Comparison of ENCODE assay signal across 27 mouse cellular contexts in the genomic region with DNA sequence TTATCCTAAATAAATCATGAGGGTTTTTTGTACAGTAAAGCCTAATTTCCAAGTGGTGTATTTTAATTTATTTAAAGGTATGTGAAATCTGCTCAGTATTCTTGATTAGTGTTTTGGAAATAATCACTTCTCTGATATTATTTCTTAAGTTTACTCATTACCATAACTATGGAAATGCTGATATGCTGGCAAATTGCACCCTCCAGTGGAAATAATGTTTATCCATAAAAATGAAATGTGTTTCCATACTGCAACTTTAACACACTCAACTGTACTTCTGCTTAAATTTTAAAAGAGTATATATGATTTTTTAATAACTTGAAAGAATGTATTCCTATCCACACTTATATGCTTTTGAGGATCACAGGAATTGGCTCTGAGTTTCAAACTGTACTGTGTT. TPM values are rescaled to one million over a fixed set of nuclear protein-coding genes. Genes with fewer than 3 reads are reported as not detected.
DNase-seq lines count a peak whose midpoint lies in the region; ATAC-seq and TF ChIP-seq lines count a peak whose summit lies in the region.
"Had no signal": no experiment of that assay in that cellular context is flagged by ENCODE, and none has a peak within 500 bp of the region (broad histone marks: within the 10 kb centered on the region; RNA-seq: fewer than 3 reads in every experiment).

No protein-coding gene starts in this region.

- dilution Hi-C loops in CH12.LX (cut with MboI; ENCODE audit: extremely low pct_ligation_motif_present, extremely low pct_unique_long_range_greater_than_20kb, low sequenced_read_pairs), result no loop called here

- TF ChIP-seq CTCF in hindbrain, postnatal 0 days (IDR thresholded peaks at IDR 0.05; ENCODE audit: low read depth), result peak; percentile 48
- TF ChIP-seq CTCF in lung, embryonic 14.5 days (IDR thresholded peaks at IDR 0.05; ENCODE audit: low read depth), result no peak
- TF ChIP-seq CTCF in CH12.LX (conservative IDR thresholded peaks at IDR 0.05 in 1 of 2, IDR thresholded peaks at IDR 0.05 in 1 of 2; ENCODE audit: low read depth in 2 of 2, low read length in 2 of 2), result peak in 1 of 2 experiments; percentile 33; a peak in 2 of 4 replicates

- no peak overlapping the region for H3K4me2 ChIP-seq in hindbrain, postnatal 0 days (ENCODE audit: low read depth, low read length)
- no peak overlapping the region for H3K4me2 ChIP-seq in hindbrain, embryonic 16.5 days (ENCODE audit: low read length)
- H3K4me2 ChIP-seq in lung, embryonic 14.5 days, result no peak overlapping the region
- no peak overlapping the region for H3K4me2 ChIP-seq in CH12.LX (ENCODE audit: insufficient read depth, low read depth, poor library complexity, severe bottlenecking)
- H3K4me2 ChIP-seq: heart, embryonic 13.5 days; limb, embryonic 13.5 days; liver, embryonic 11.5 days; neural tube, embryonic 13.5 days; stomach, embryonic 15.5 days had no signal

- H3K9ac ChIP-seq in hindbrain, postnatal 0 days (replicated peaks; ENCODE audit: low read length), result no peak overlapping the region
- H3K9ac ChIP-seq in hindbrain, embryonic 16.5 days (ENCODE audit: low read depth, low read length), result no peak overlapping the region
- no peak overlapping the region for H3K9ac ChIP-seq in lung, embryonic 14.5 days
- H3K9ac ChIP-seq in CH12.LX (ENCODE audit: insufficient read depth, low read depth), result no peak overlapping the region
- H3K9ac ChIP-seq: heart, embryonic 13.5 days; limb, embryonic 13.5 days; neural tube, embryonic 13.5 days; stomach, embryonic 15.5 days had no signal

- no peak for TF ChIP-seq POLR2A in CH12.LX (IDR thresholded peaks at IDR 0.05; ENCODE audit: low read depth, low read length)

- peak; percentile 55 for TF ChIP-seq RAD21 in CH12.LX (IDR thresholded peaks at IDR 0.05; ENCODE audit: low read depth, low read length)

- peak; percentile 48 for DNase-seq in hindbrain, postnatal 0 days (ENCODE audit: low spot score)
- DNase-seq in lung, embryonic 14.5 days, result peak; percentile 22
- no peak for DNase-seq in lung, postnatal 10 days
- DNase-seq in CH12.LX (ENCODE audit: extremely low read depth), result no peak
- peak; percentile 13 for DNase-seq in Muller cell, postnatal 12 days (ENCODE audit: inconsistent ontology term)
- DNase-seq in kidney, adult 11 months, result no peak
- DNase-seq: adrenal gland, adult 8-10 months; cerebellum, adult 8-10 months; cerebellum, postnatal 25 days; gastrocnemius, postnatal 10 days; heart, postnatal 14 days; kidney, adult 2 months; kidney, postnatal 10 days; layer of hippocampus, adult 9-11 months; right cerebral cortex, postnatal 25 days; thymus, postnatal 14 days had no signal

- H3K27ac ChIP-seq in hindbrain, postnatal 0 days, result no peak overlapping the region
- no peak overlapping the region for H3K27ac ChIP-seq in hindbrain, embryonic 16.5 days (ENCODE audit: low read depth, low read length)
- H3K27ac ChIP-seq in lung, embryonic 14.5 days (ENCODE audit: low read depth), result no peak overlapping the region
- no peak overlapping the region for H3K27ac ChIP-seq in CH12.LX (ENCODE audit: insufficient read depth, low read depth)
- H3K27ac ChIP-seq: heart, embryonic 13.5 days; limb, embryonic 13.5 days; neural tube, embryonic 13.5 days; stomach, embryonic 15.5 days had no signal

- no peaks in the 10 kb centered on the region for H3K27me3 ChIP-seq in hindbrain, postnatal 0 days (ENCODE audit: insufficient read depth, low read length)
- H3K27me3 ChIP-seq in hindbrain, embryonic 16.5 days (replicated peaks; ENCODE audit: control insufficient read depth, insufficient read depth, low read length), result no peaks in the 10 kb centered on the region
- H3K27me3 ChIP-seq in lung, embryonic 14.5 days (ENCODE audit: insufficient read depth, low read length), result no peaks in the 10 kb centered on the region
- no peaks in the 10 kb centered on the region for H3K27me3 ChIP-seq in CH12.LX (replicated peaks)
- H3K27me3 ChIP-seq: heart, embryonic 13.5 days; limb, embryonic 13.5 days; neural tube, embryonic 13.5 days; stomach, embryonic 15.5 days had no signal

- no peaks in the 10 kb centered on the region for H3K36me3 ChIP-seq in hindbrain, postnatal 0 days (ENCODE audit: insufficient read depth, low read length)
- no peaks in the 10 kb centered on the region for H3K36me3 ChIP-seq in hindbrain, embryonic 16.5 days (ENCODE audit: control insufficient read depth, insufficient read depth, low read length)
- no peaks in the 10 kb centered on the region for H3K36me3 ChIP-seq in lung, embryonic 14.5 days (ENCODE audit: insufficient read depth)
- H3K36me3 ChIP-seq in CH12.LX (replicated peaks in 1 of 2; ENCODE audit: control insufficient read depth in 1 of 2, insufficient read depth in 1 of 2, low read length in 1 of 2), result no peaks in the 10 kb centered on the region
- H3K36me3 ChIP-seq: heart, embryonic 13.5 days; limb, embryonic 13.5 days; neural tube, embryonic 13.5 days; stomach, embryonic 15.5 days had no signal

- H3K9me3 ChIP-seq in hindbrain, postnatal 0 days (ENCODE audit: low read length), result no peaks in the 10 kb centered on the region
- H3K9me3 ChIP-seq in hindbrain, embryonic 16.5 days (ENCODE audit: control insufficient read depth, low read length), result no peaks in the 10 kb centered on the region
- no peaks in the 10 kb centered on the region for H3K9me3 ChIP-seq in lung, embryonic 14.5 days (ENCODE audit: low read depth, low read length)
- peaks cover 7% of the 10 kb centered on the region for H3K9me3 ChIP-seq in CH12.LX (replicated peaks; ENCODE audit: low read length)
- H3K9me3 ChIP-seq: limb, embryonic 13.5 days; neural tube, embryonic 13.5 days; stomach, embryonic 15.5 days had no signal

- TF ChIP-seq EP300 in CH12.LX (IDR thresholded peaks at IDR 0.05; ENCODE audit: low read length), result no peak

- no peak for ATAC-seq in hindbrain, postnatal 0 days
- ATAC-seq in hindbrain, embryonic 16.5 days, result no peak
- ATAC-seq in lung, embryonic 14.5 days (ENCODE audit: insufficient read depth), result no peak
- ATAC-seq: CD4-positive, CD25-positive, alpha-beta regulatory T cell, adult 4 months; forebrain, embryonic 16.5 days had no signal

- no peaks in the 10 kb centered on the region for H3K79me2 ChIP-seq in CH12.LX (replicated peaks; ENCODE audit: control insufficient read depth, extremely low read depth, insufficient read depth, poor library complexity, severe bottlenecking)

- in situ Hi-C loops in CH12.LX (cut with MboI; ENCODE audit: low pct_ligation_motif_present, low pct_unique_long_range_greater_than_20kb, low sequenced_read_pairs), result no loop called here

- H3K4me3 ChIP-seq in hindbrain, postnatal 0 days (ENCODE audit: low read length), result no peak overlapping the region
- no peak overlapping the region for H3K4me3 ChIP-seq in hindbrain, embryonic 16.5 days (ENCODE audit: low read length)
- no peak overlapping the region for H3K4me3 ChIP-seq in lung, embryonic 14.5 days (ENCODE audit: low read depth, low read length)
- no peak overlapping the region for H3K4me3 ChIP-seq in CH12.LX (replicated peaks in 1 of 3; ENCODE audit: low read depth in 2 of 3, low read length in 2 of 3, poor library complexity in 1 of 3)
- H3K4me3 ChIP-seq: heart, embryonic 13.5 days; limb, embryonic 13.5 days; neural tube, embryonic 13.5 days; stomach, embryonic 15.5 days had no signal

- H3K4me1 ChIP-seq in hindbrain, postnatal 0 days (ENCODE audit: insufficient read depth, low read length), result no peaks in the 10 kb centered on the region
- H3K4me1 ChIP-seq in hindbrain, embryonic 16.5 days (ENCODE audit: control insufficient read depth, insufficient read depth, low read depth, low read length), result no peaks in the 10 kb centered on the region
- no peaks in the 10 kb centered on the region for H3K4me1 ChIP-seq in lung, embryonic 14.5 days (ENCODE audit: insufficient read depth)
- H3K4me1 ChIP-seq in CH12.LX (ENCODE audit: control insufficient read depth in 1 of 2, insufficient read depth in 2 of 2), result peaks cover 0 to 22% of the 10 kb centered on the region in 2 experiments; a peak in 3 of 4 replicates
- H3K4me1 ChIP-seq: heart, embryonic 13.5 days; limb, embryonic 13.5 days; neural tube, embryonic 13.5 days; stomach, embryonic 15.5 days had no signal

TF ChIP-seq in CH12.LX, 34 proteins besides CTCF, POLR2A, EP300 and RAD21:
- TF ChIP-seq JUND (conservative IDR thresholded peaks at IDR 0.05; ENCODE audit: low read depth, low read length), result no peak
- no peak for TF ChIP-seq RCOR1 (conservative IDR thresholded peaks at IDR 0.05; ENCODE audit: low read depth, low read length)
- TF ChIP-seq NELFE (IDR thresholded peaks at IDR 0.05; ENCODE audit: low read depth, low read length), result no peak
- no peak for TF ChIP-seq GABPA (IDR thresholded peaks at IDR 0.05; ENCODE audit: insufficient replicate concordance, low read depth, low read length)
- TF ChIP-seq IRF4 (IDR thresholded peaks at IDR 0.05; ENCODE audit: low read depth, low read length), result no peak
- TF ChIP-seq SMC3 (IDR thresholded peaks at IDR 0.05; ENCODE audit: low read depth, low read length), result peak; percentile 26; the same call in 1 of the 2 replicates

RNA-seq across cellular contexts. Expression of a gene that starts 16.3 kb away (rescaled TPM):
- total RNA-seq in hindbrain, postnatal 0 days (2014; rRNA removed), result 29.9 and 31.1 TPM in 2 replicates
- polyA plus RNA-seq in hindbrain, postnatal 0 days (2015; fragmentation: Nextera tagmentation; extraction: Ambion mirVana), result 10.0 and 10.3 TPM in 2 replicates
- 11.8 and 14.4 TPM in 2 replicates for polyA plus RNA-seq in hindbrain, embryonic 16.5 days (2015; fragmentation: Nextera tagmentation; extraction: Ambion mirVana)
- 14.4 and 15.7 TPM in 2 replicates for polyA plus RNA-seq in lung, embryonic 14.5 days (2014; fragmentation: Nextera tagmentation; extraction: Ambion mirVana)
- total RNA-seq in CH12.LX (2012; rRNA removed) (4.8 and 6.5 TPM in 2 replicates), CH12.LX (2014; rRNA removed) (7.3 and 9.8 TPM in 2 replicates)
- 6.3 and 7.0 TPM in 2 replicates for polyA plus RNA-seq in CH12.LX (2012; ENCODE audit: insufficient read length, low read depth)

RNA-seq across cellular contexts. Expression of a gene that starts 28.9 kb away (rescaled TPM):
- 1.5 and 4.6 TPM in 2 replicates for total RNA-seq in hindbrain, postnatal 0 days (2014; rRNA removed)
- polyA plus RNA-seq in hindbrain, postnatal 0 days (2015; fragmentation: Nextera tagmentation; extraction: Ambion mirVana), result 0.83 and 0.96 TPM in 2 replicates
- 1.2 and 1.4 TPM in 2 replicates for polyA plus RNA-seq in hindbrain, embryonic 16.5 days (2015; fragmentation: Nextera tagmentation; extraction: Ambion mirVana)
- not detected in 2 replicates for polyA plus RNA-seq in lung, embryonic 14.5 days (2014; fragmentation: Nextera tagmentation; extraction: Ambion mirVana)
- total RNA-seq in CH12.LX (2012; rRNA removed) (0.25 and 0.29 TPM in 2 replicates), CH12.LX (2014; rRNA removed) (0.12 and 0.16 TPM in 2 replicates)
- 0.10 and 0.15 TPM in 2 replicates for polyA plus RNA-seq in CH12.LX (2012; ENCODE audit: insufficient read length, low read depth)
- total RNA-seq: adrenal gland, adult 8-10 months; gastrocnemius, postnatal 10 days had no signal
- polyA plus RNA-seq: CD4-positive, CD25-positive, alpha-beta regulatory T cell, adult 4 months; gonadal fat pad, adult 2 months; large intestine, adult 2 months; liver, embryonic 16.5 days had no signal

RNA-seq across cellular contexts. Expression of a gene that starts 48.8 kb away (rescaled TPM):
- 6.1 and 6.3 TPM in 2 replicates for total RNA-seq in hindbrain, postnatal 0 days (2014; rRNA removed)
- 2.9 and 3.9 TPM in 2 replicates for polyA plus RNA-seq in hindbrain, postnatal 0 days (2015; fragmentation: Nextera tagmentation; extraction: Ambion mirVana)
- polyA plus RNA-seq in hindbrain, embryonic 16.5 days (2015; fragmentation: Nextera tagmentation; extraction: Ambion mirVana), result 2.9 and 3.5 TPM in 2 replicates
- polyA plus RNA-seq in lung, embryonic 14.5 days (2014; fragmentation: Nextera tagmentation; extraction: Ambion mirVana), result 24.3 and 25.4 TPM in 2 replicates
- total RNA-seq in CH12.LX (2012; rRNA removed) (19.6 and 20.6 TPM in 2 replicates), CH12.LX (2014; rRNA removed) (19.5 and 20.2 TPM in 2 replicates)
- 18.3 and 19.6 TPM in 2 replicates for polyA plus RNA-seq in CH12.LX (2012; ENCODE audit: insufficient read length, low read depth)

Comparison
In these comparisons a context has a peak if more than half of its experiments do, and no peak if none do; other contexts are left out.
1. DNase-seq: peak in hindbrain, postnatal 0 days (single experiment), lung, embryonic 14.5 days (single experiment) and Muller cell, postnatal 12 days (single experiment); none in lung, postnatal 10 days (single experiment), CH12.LX (single experiment) and kidney, adult 11 months (single experiment).